In the genomic region with DNA sequence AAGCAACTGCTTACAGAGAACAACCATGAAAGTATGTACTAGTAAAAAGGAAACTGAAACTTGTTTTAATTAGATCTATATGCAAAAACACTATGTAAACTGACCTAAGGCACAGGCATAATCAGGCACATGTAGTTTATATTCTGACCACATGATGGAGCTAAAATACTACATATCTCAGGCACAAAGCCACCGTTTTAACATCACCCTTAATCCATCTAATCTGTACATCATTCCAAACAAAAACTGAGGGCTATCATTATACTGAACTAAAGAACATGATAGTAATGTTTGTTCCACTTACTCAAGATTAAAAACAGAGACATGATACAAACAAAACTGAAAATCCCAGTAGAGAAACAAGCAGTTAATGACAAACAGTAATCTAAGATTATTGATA, we compare ENCODE assay signal across 8 mouse cellular contexts. TPM values are rescaled to one million over a fixed set of nuclear protein-coding genes. Genes with fewer than 3 reads are reported as not detected.
DNase-seq lines count a peak whose midpoint lies in the region; ATAC-seq and TF ChIP-seq lines count a peak whose summit lies in the region.

No protein-coding gene starts in this region.

- H3K9me3 ChIP-seq in lung, embryonic 14.5 days (ENCODE audit: low read depth, low read length): no peaks in the 10 kb centered on the region
- no peaks in the 10 kb centered on the region for H3K9me3 ChIP-seq in embryonic facial prominence, embryonic 14.5 days (ENCODE audit: control insufficient read depth, low read length)
- no peaks in the 10 kb centered on the region for H3K9me3 ChIP-seq in midbrain, postnatal 0 days (ENCODE audit: low read length)

- whole genome bisulfite sequencing in lung, embryonic 14.5 days: 6% methylated on average over 1 of the region's 1 CpGs
- WGBS in embryonic facial prominence, embryonic 14.5 days: 0% methylated on average over 1 of the region's 1 CpGs
- 0% methylated on average over 1 of the region's 1 CpGs for WGBS in midbrain, postnatal 0 days

- H3K4me1 ChIP-seq in lung, embryonic 14.5 days (ENCODE audit: insufficient read depth): no peaks in the 10 kb centered on the region
- H3K4me1 ChIP-seq in embryonic facial prominence, embryonic 14.5 days (ENCODE audit: control insufficient read depth, insufficient read depth, low read length): no peaks in the 10 kb centered on the region
- no peaks in the 10 kb centered on the region for H3K4me1 ChIP-seq in midbrain, postnatal 0 days (ENCODE audit: insufficient read depth, low read length)

- no peak overlapping the region for H3K9ac ChIP-seq in lung, embryonic 14.5 days
- no peak overlapping the region for H3K9ac ChIP-seq in embryonic facial prominence, embryonic 14.5 days (ENCODE audit: low read depth, low read length)
- H3K9ac ChIP-seq in midbrain, postnatal 0 days (replicated peaks; ENCODE audit: low read length, poor library complexity, severe bottlenecking): no peak overlapping the region

- no peak for ATAC-seq in lung, embryonic 14.5 days (ENCODE audit: insufficient read depth)
- no peak for ATAC-seq in embryonic facial prominence, embryonic 14.5 days (ENCODE audit: low read depth)
- no peak for ATAC-seq in midbrain, postnatal 0 days (ENCODE audit: low FRiP score)

- no peak overlapping the region for H3K4me3 ChIP-seq in lung, embryonic 14.5 days (ENCODE audit: low read depth, low read length)
- H3K4me3 ChIP-seq in embryonic facial prominence, embryonic 14.5 days (ENCODE audit: low read depth, low read length): no peak overlapping the region
- H3K4me3 ChIP-seq in midbrain, postnatal 0 days (ENCODE audit: low read depth, low read length): no peak overlapping the region

- peaks cover 26% of the 10 kb centered on the region for H3K36me3 ChIP-seq in lung, embryonic 14.5 days (ENCODE audit: insufficient read depth)
- peaks cover 32% of the 10 kb centered on the region for H3K36me3 ChIP-seq in embryonic facial prominence, embryonic 14.5 days (ENCODE audit: control insufficient read depth, insufficient read depth, low read length)
- H3K36me3 ChIP-seq in midbrain, postnatal 0 days (ENCODE audit: insufficient read depth, low read length): no peaks in the 10 kb centered on the region

- H3K27me3 ChIP-seq in lung, embryonic 14.5 days (ENCODE audit: insufficient read depth, low read length): no peaks in the 10 kb centered on the region
- no peaks in the 10 kb centered on the region for H3K27me3 ChIP-seq in embryonic facial prominence, embryonic 14.5 days (replicated peaks; ENCODE audit: control insufficient read depth, insufficient read depth, low read length)
- no peaks in the 10 kb centered on the region for H3K27me3 ChIP-seq in midbrain, postnatal 0 days (ENCODE audit: insufficient read depth, low read length)

- TF ChIP-seq CTCF in lung, embryonic 14.5 days (IDR thresholded peaks at IDR 0.05; ENCODE audit: low read depth): peak; percentile 69
- TF ChIP-seq CTCF in midbrain, postnatal 0 days (IDR thresholded peaks at IDR 0.05): peak; percentile 84

- DNase-seq in gastrocnemius, adult 18-20 months (ENCODE audit: low spot score): peak; percentile 44
- DNase-seq in gastrocnemius, adult 8-10 months (ENCODE audit: low spot score in 2 of 2): no peak
- peak; percentile 82 for DNase-seq in lung, embryonic 14.5 days
- no peak for DNase-seq in lung, postnatal 14 days
- peak; percentile 71 for DNase-seq in embryonic facial prominence, embryonic 14.5 days (ENCODE audit: low spot score)
- peak; percentile 75 for DNase-seq in midbrain, postnatal 0 days (ENCODE audit: low spot score)
- DNase-seq in adrenal gland, postnatal 4 days (ENCODE audit: low spot score in 2 of 2): no peak
- DNase-seq in cerebellum, postnatal 25 days: no peak

- no peak overlapping the region for H3K4me2 ChIP-seq in lung, embryonic 14.5 days
- no peak overlapping the region for H3K4me2 ChIP-seq in embryonic facial prominence, embryonic 14.5 days (ENCODE audit: low read depth, low read length)
- no peak overlapping the region for H3K4me2 ChIP-seq in midbrain, postnatal 0 days (ENCODE audit: low read depth, low read length, poor library complexity, severe bottlenecking)

- no peak overlapping the region for H3K27ac ChIP-seq in lung, embryonic 14.5 days (ENCODE audit: low read depth)
- no peak overlapping the region for H3K27ac ChIP-seq in embryonic facial prominence, embryonic 14.5 days (replicated peaks; ENCODE audit: low read depth, low read length)
- no peak overlapping the region for H3K27ac ChIP-seq in midbrain, postnatal 0 days (ENCODE audit: low read depth, low read length)

RNA-seq across cellular contexts. Expression of a gene that starts 28.5 kb away (rescaled TPM):
- total RNA-seq in gastrocnemius, adult 18-20 months (2021): 10 to 100 TPM; 53.0 to 62.4 TPM
- total RNA-seq in gastrocnemius, adult 8-10 months (2022): 10 to 100 TPM; 52.7 to 63.6 (median 56.0) TPM
- polyA plus RNA-seq in lung, embryonic 14.5 days (2014; fragmentation: Nextera tagmentation; extraction: Ambion mirVana): 92.2 and 97.4 TPM in 2 replicates
- polyA plus RNA-seq in embryonic facial prominence, embryonic 14.5 days (2014; fragmentation: Nextera tagmentation; extraction: Ambion mirVana): 90.0 and 94.1 TPM in 2 replicates
- 49.3 and 72.4 TPM in 2 replicates for total RNA-seq in midbrain, postnatal 0 days (2014; rRNA removed)
- 76.8 and 85.3 TPM in 2 replicates for polyA plus RNA-seq in midbrain, postnatal 0 days (2015; fragmentation: Nextera tagmentation; extraction: Ambion mirVana)
- total RNA-seq in adrenal gland, postnatal 4 days (2021): 10 to 100 TPM; 84.3 to 88.1 TPM

Comparison
In these comparisons a context has a peak if more than half of its experiments do, and no peak if none do; other contexts are left out.
1. DNase-seq: peak in gastrocnemius, adult 18-20 months (single experiment), lung, embryonic 14.5 days (single experiment), embryonic facial prominence, embryonic 14.5 days (single experiment) and midbrain, postnatal 0 days (single experiment); none in gastrocnemius, adult 8-10 months (0 of 2), lung, postnatal 14 days (single experiment), adrenal gland, postnatal 4 days (0 of 2) and cerebellum, postnatal 25 days (0 of 2).